7 mouse cellular contexts compared by ENCODE assay signal in genomic region chr6:146270162-146270561, GRCm38 (mm10).
DNase-seq lines count a peak whose midpoint lies in the region; ATAC-seq and TF ChIP-seq lines count a peak whose summit lies in the region.

No protein-coding gene starts in this region.

- H3K27me3 ChIP-seq in embryonic facial prominence, embryonic 15.5 days = no peaks in the 10 kb centered on the region
- H3K27me3 ChIP-seq in forebrain, embryonic 13.5 days = no peaks in the 10 kb centered on the region
- no peaks in the 10 kb centered on the region for H3K27me3 ChIP-seq in forebrain, embryonic 15.5 days

- H3K4me1 ChIP-seq in embryonic facial prominence, embryonic 15.5 days = peaks cover 17% of the 10 kb centered on the region
- H3K4me1 ChIP-seq in forebrain, embryonic 13.5 days = 0 out of 2 replicates have a peak, but pooled peaks cover 4% of the 10 kb centered on the region
- no peaks in the 10 kb centered on the region for H3K4me1 ChIP-seq in forebrain, embryonic 15.5 days

- peak; percentile 35 for DNase-seq in left cerebral cortex, postnatal 4 days
- no peak for DNase-seq in left cerebral cortex, adult 2 months (ENCODE audit: extremely low spot score in 1 of 2, low spot score in 2 of 2)
- peak; percentile 16 to 20 for DNase-seq in cerebellum, adult 18-20 months
- DNase-seq in kidney, postnatal 14 days = peak; percentile 21

- TF ChIP-seq CTCF in left cerebral cortex, adult 2 months (IDR thresholded peaks at IDR 0.05) = no peak

- H3K36me3 ChIP-seq in embryonic facial prominence, embryonic 15.5 days = no peaks in the 10 kb centered on the region
- no peaks in the 10 kb centered on the region for H3K36me3 ChIP-seq in forebrain, embryonic 13.5 days (ENCODE audit: poor library complexity, severe bottlenecking)
- no peaks in the 10 kb centered on the region for H3K36me3 ChIP-seq in forebrain, embryonic 15.5 days

- no peak overlapping the region; the same call in 1 of the 2 replicates for H3K27ac ChIP-seq in left cerebral cortex, adult 2 months
- H3K27ac ChIP-seq in embryonic facial prominence, embryonic 15.5 days (replicated peaks) = 0 out of 2 replicates have a peak overlapping the region, but pooled peaks have one; percentile 23
- no peak overlapping the region for H3K27ac ChIP-seq in forebrain, embryonic 13.5 days
- no peak overlapping the region for H3K27ac ChIP-seq in forebrain, embryonic 15.5 days (replicated peaks)

- H3K9me3 ChIP-seq in embryonic facial prominence, embryonic 15.5 days (replicated peaks) = no peaks in the 10 kb centered on the region
- H3K9me3 ChIP-seq in forebrain, embryonic 13.5 days (replicated peaks) = no peaks in the 10 kb centered on the region
- no peaks in the 10 kb centered on the region for H3K9me3 ChIP-seq in forebrain, embryonic 15.5 days

- no peak for ATAC-seq in embryonic facial prominence, embryonic 15.5 days (ENCODE audit: insufficient number of reproducible peaks, low FRiP score, low TSS enrichment, low read depth)
- no peak for ATAC-seq in forebrain, embryonic 13.5 days
- ATAC-seq in forebrain, embryonic 15.5 days (replicated peaks) = no peak

- H3K4me2 ChIP-seq in embryonic facial prominence, embryonic 15.5 days (replicated peaks) = no peak overlapping the region
- H3K4me2 ChIP-seq in forebrain, embryonic 13.5 days = no peak overlapping the region
- no peak overlapping the region for H3K4me2 ChIP-seq in forebrain, embryonic 15.5 days (replicated peaks)

- no peak overlapping the region for H3K4me3 ChIP-seq in left cerebral cortex, adult 2 months
- H3K4me3 ChIP-seq in embryonic facial prominence, embryonic 15.5 days (replicated peaks) = no peak overlapping the region
- H3K4me3 ChIP-seq in forebrain, embryonic 13.5 days = no peak overlapping the region
- no peak overlapping the region for H3K4me3 ChIP-seq in forebrain, embryonic 15.5 days

- intact Hi-C loops in left cerebral cortex, postnatal 4 days (cut with DNase I) = loop anchor here (10.0 kb wide), 1 partner anchor 405 kb away; the partner anchor contains the start of gene Bhlhe41
- intact Hi-C loops in left cerebral cortex, adult 2 months (cut with DNase I) = no loop called here

- 29% methylated on average over 5 of the region's 5 CpGs for WGBS in embryonic facial prominence, embryonic 15.5 days
- WGBS in forebrain, embryonic 13.5 days = 52% methylated on average over 5 of the region's 5 CpGs
- WGBS in forebrain, embryonic 15.5 days = 52% methylated on average over 5 of the region's 5 CpGs

- no peak overlapping the region for H3K9ac ChIP-seq in embryonic facial prominence, embryonic 15.5 days
- no peak overlapping the region for H3K9ac ChIP-seq in forebrain, embryonic 13.5 days
- H3K9ac ChIP-seq in forebrain, embryonic 15.5 days (replicated peaks) = no peak overlapping the region

Comparison
In these comparisons a context has a peak if more than half of its experiments do, and no peak if none do; other contexts are left out.
1. DNase-seq: peak in left cerebral cortex, postnatal 4 days (single experiment), cerebellum, adult 18-20 months (2 of 2) and kidney, postnatal 14 days (single experiment); none in left cerebral cortex, adult 2 months (0 of 2).